Mouse (Mus musculus) urinary bladder, postnatal 4 days (tissue): ENCODE results near the gene Bcorl1.
A peak's percentile ranks its signal among the peaks of the same experiment; 100 is the strongest.
"Not testable (repeated sequence)": the region's sequence is repeated elsewhere in the genome, so short reads cannot be mapped to it uniquely, and the experiment has no call there.

Experiments used
- DNase-seq, 2 experiments: peaks; one replicate each; pipeline ENCODE4 v3.0.0; 2021 to 2022; ENCODE audit warnings: low spot score in 2 of 2

Bcorl1 gene

GRCm38 (mm10) chrX:48389380-48389779 is 48.2 kb downstream of the Bcorl1 start:
- DNase-seq: no peak

- no peak for DNase-seq
Observed at GRCm38 (mm10) chrX:48399994-48400393, 58.8 kb downstream of the Bcorl1 start.

- DNase-seq: no peak
Observed at GRCm38 (mm10) chrX:48405141-48405540, 64.0 kb downstream of the Bcorl1 start.

- DNase-seq: peak; percentile 78 to 89
Observed at GRCm38 (mm10) chrX:48409611-48410387, 68.6 kb downstream of the Bcorl1 start.

DNA sequence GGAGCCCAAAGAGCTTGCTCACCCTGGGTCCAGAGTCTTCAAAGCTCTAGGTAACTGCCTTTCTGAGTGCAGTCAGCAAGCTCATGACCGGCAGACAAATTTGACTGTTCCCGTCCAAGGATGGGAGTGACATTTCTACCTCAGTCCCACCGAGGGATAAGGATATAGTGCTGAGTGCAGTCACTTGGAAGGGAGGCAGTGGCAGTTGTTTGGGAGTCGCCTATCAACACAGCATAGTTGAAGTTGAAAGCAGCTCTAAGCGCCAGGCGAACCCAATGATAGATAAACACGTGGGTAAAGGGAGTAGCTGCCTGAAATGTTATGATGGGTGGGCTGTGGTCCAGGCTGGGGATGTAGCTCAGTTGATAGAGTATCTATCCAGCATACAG is 69.2 kb downstream of the Bcorl1 start:
- DNase-seq: no peak

DNA sequence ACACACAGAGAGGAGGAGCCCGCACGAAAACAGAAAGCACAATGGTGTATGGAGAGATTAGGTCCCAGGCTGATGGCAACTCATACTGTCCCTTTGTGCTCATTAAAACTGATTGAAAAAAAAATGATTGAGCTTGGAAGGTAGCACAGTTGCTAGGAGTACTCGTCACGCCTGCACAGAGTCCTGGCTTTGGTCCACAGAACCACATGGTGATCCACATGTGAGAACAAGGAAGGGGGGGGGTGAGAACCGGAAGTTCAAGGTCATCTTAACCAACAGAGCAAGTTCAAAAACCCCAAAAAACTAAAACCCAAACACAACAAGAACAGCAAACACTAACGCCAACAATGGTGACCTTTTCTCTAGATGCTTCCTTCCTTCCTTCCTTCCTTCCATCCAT is 71.5 kb downstream of the Bcorl1 start:
- no peak for DNase-seq

- DNase-seq: no peak
Observed at GRCm38 (mm10) chrX:48414291-48414690, 73.1 kb downstream of the Bcorl1 start.

GRCm38 (mm10) chrX:48418417-48418816 is 77.3 kb downstream of the Bcorl1 start:
- DNase-seq: no peak

DNA sequence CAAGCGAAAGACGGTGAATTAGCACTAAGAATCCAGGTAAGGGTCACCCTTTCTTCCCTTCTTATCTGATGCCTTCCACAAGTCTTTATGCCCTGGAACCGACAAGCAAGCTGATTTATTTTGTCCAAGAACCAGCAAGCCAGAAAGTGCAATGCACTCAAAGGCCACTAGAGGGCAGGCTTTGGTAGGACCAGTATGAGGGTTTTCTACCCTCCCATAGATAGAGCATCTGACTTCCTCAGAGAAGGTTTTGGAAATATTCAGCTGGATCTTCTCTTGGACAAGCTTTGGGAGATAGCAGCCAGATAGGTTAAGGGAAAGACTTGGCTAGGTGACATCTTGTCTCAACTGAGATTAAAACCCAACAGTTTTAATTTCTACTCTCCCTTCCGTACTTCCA is 81.8 kb downstream of the Bcorl1 start:
- DNase-seq: peak; percentile 49 to 75

GRCm38 (mm10) chrX:48423671-48424070 is 82.5 kb downstream of the Bcorl1 start:
- no peak for DNase-seq

DNA sequence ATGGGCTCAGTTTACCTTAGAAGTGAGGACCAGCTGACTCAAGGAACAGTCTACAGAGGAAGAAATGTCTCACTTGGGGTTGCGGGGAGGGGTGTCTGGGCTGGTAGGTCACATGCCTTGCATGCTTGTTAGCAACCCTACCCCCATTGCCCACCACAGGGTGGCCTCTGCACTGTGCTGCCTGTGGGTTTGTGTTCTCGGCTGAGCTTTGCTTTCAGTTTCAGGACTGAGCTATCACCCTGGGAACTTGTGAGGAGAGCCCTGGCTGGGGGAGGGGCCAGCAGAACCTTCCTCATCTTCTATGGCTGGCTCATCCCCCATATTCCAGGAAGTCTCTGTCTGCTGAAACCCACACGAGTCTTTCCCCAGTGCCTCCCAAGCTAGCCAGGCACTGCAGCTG is 83.4 kb downstream of the Bcorl1 start:
- no peak for DNase-seq

- no peak for DNase-seq
Observed at GRCm38 (mm10) chrX:48425280-48425679, 84.1 kb downstream of the Bcorl1 start.

DNA sequence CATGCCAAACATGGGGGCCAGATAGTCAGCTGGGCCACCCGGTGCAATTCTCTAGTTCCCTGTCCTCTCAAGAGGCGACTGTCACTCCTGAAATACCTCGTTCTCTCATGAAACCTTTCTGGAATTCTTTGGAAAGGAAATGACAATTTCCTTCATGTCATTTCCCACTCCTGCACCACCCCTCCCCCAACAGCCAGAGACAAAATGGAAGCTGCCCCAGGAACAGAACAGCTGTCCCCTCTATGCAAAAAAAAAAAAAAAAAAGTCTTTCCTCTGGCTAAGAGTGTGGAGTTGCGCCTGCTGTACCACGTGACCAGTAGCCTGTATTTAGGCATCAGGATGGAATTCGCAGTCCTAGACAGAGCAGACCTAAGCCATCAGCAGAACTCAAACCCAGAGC is 87.1 kb downstream of the Bcorl1 start:
- DNase-seq: no peak

DNA sequence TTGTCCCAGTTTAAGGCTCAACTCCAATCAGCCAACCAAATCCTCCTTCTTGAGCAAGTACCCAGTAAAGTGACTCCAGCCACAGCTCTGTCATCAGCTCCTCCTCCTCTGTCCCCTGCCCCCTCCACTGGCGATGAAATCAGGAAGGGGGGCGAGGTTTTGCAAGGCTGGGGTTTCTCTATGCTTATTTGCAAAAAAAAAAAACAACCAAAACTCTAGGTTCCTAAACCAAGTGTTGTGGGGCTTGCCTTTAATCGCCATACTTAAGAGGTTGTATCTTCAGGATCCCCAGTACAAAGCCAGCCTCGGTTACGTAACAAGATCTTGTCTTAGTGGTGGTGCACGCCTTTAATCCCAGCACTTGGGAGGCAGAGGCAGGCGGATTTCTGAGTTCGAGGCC is 87.5 kb downstream of the Bcorl1 start:
- DNase-seq: no peak

DNA sequence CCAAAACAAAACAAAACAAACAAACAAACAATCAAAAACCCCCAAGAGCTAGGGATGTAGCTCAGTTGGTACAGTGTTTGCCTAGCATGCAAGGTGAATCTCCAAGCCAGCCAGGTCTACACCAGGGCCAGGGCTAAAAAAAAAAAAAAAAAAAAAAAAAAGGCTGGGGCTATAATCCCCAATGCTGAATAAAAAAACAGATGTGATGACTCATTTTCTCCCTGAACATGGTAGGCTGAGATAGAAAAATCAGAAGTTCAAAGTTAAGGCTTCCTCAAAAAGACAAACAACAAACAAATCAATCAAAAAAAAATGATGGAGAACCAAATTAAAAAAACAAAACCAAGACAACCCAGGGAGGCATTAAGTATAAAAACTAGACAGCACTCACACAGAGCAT is 87.9 kb downstream of the Bcorl1 start:
- DNase-seq: no peak

GRCm38 (mm10) chrX:48429538-48429937 is 88.4 kb downstream of the Bcorl1 start:
- DNase-seq: no peak

GRCm38 (mm10) chrX:48432599-48433526 is 91.7 kb downstream of the Bcorl1 start:
- no peak for DNase-seq

DNA sequence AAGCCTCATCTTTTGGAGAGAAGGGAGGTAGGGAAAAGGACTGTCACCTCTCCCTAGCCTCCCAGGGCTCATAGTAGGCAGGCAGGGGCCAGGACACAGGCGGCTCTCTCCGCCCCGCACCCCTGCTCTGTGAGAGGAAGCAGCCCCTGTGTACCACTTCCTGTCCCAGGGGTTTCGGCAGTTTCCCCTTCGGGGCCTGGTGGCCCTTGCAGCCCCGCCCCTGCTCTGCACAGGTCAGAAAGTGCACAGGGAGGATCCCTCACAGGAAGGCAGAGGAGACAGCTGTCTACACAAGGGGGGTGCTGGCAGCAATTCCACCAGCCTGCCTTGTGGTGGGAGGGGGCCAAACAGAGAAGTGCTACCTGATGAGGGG is 92.4 kb downstream of the Bcorl1 start:
- no peak for DNase-seq

- DNase-seq: no peak
Observed at GRCm38 (mm10) chrX:48434251-48434650, 93.1 kb downstream of the Bcorl1 start.

GRCm38 (mm10) chrX:48435477-48435900 is 94.3 kb downstream of the Bcorl1 start:
- no peak for DNase-seq

DNA sequence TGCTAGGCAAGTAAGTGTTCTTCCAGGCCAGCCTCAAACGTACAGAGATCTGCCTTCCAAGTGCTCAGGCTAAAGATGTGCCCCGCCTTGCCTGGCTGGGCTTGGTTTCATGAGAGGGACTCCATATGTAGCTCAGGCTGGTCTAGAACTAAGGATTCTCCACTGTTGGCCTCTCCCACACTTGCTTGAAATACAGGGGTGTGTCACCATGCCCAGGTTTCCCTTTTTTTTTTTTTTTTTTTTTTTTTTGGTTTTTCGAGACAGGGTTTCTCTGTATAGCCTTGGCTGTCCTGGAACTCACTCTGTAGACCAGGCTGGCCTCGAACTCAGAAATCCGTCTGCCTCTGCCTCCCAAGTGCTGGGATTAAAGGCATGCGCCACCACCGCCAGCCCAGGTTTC is 94.9 kb downstream of the Bcorl1 start:
- DNase-seq: not testable (repeated sequence)

DNA sequence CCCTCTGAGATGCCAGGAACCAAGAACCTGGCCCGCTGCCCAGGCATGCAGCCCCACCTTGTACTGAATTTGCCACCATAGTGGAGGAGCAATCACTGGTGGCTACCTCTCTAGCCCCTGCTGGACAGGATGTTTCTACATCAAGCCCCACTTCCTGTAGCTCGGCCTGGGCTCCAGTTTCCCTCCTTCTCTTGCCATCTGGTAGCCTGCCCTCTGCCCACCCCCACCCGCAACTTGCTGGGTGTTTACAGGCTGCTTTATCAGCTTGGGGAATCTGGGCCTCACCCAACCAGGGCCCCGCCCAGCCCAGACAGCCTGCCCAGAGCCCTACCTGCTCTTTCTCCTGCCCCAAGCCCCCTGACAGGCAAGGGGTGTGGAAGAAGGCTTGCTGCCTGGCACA is 97.9 kb downstream of the Bcorl1 start:
- DNase-seq: no peak

GRCm38 (mm10) chrX:48441548-48441947 is 100.4 kb downstream of the Bcorl1 start:
- no peak for DNase-seq
